Mouse (Mus musculus) MN1 (cell line): ENCODE measurements around the gene Naip2.
"Not testable (repeated sequence)": the region's sequence is repeated elsewhere in the genome, so short reads cannot be mapped to it uniquely, and the experiment has no call there.

Experiments used
- DNase-seq: peaks from one replicate; pipeline ENCODE4 v3.0.0-alpha.2; 2016; ENCODE audit warnings: low spot score

The Naip2 gene

GRCm38 (mm10) chr13:100201659-100202333, at the start of gene Naip2:
Naip2 (minus strand) TSS chr13:100202092.
- not testable (repeated sequence) for DNase-seq

DNA sequence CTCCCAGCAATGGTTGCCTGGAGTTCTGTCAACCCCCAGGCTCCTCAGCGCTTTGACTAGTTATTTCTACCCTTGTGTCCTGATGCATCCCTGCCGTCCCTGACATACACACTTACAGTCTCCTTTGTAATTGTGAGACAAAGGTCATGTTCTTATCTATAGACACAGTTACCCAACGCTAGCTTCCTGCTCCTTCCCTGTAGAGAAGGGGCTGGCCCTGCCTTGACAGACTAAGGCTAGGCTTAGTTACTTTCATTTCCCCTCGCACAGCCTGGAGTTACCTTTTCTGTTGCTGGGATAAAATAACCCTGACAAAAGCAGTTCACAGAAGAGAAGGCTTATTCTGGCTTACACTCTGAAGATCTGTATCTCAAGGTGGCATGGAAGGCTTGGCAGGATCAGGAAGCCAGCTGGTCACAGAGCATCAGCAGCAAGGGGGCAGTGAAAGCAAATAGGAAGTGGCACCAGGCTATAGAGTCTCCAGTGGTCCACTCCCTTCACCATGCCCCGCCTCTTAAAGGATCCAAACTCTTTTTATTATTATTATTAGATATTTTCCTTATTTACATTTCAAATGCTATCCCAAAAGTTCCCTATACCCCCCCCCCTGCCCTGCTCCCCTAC, 45.1 kb upstream of the Naip2 start:
- not testable (repeated sequence) for DNase-seq

DNA sequence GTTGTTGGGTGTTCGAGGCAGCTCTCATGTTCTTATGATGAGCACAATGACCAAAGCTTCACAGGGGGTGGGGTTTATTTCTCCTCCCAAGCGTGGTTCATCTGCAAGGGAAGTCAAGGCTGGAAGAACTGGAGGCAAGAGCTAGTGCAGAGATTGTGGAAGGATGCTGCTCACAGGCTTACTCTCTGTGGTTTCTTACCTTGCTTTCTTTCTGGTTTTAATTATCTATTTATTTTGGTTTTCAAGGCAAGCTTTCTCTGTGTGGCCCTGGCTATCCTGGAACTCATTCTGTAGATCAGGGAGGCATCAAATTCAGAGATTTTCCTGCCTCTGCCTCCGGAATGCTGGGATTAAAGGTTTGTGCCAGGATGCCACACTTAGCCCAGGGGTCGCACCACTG, 44.3 kb upstream of the Naip2 start, which contains the start of gene Naip5:
TSS of gene Naip5 (minus strand) at position 101 of the 400 bp plus-strand sequence.
- DNase-seq: not testable (repeated sequence)

DNA sequence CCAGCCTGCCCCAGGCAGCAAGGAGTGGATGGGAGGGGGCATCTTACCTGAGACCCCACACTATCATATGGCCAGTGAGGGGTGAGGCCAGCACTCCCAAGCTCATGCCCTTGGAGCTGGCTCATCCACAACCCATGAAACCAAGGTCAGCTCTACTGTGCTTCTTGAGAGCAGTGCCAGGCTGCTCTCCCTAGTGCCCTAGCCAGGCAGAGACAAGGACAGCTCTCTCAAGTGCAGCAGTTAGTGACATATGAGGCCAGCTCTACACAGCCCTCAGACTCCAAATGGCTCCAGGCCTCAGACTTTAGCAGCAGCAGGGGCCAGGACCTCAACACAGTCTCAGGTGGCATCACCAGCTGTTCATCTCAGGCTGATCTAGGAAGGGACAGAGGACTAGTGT, 41.8 kb upstream of the Naip2 start:
- no peak for DNase-seq

DNA sequence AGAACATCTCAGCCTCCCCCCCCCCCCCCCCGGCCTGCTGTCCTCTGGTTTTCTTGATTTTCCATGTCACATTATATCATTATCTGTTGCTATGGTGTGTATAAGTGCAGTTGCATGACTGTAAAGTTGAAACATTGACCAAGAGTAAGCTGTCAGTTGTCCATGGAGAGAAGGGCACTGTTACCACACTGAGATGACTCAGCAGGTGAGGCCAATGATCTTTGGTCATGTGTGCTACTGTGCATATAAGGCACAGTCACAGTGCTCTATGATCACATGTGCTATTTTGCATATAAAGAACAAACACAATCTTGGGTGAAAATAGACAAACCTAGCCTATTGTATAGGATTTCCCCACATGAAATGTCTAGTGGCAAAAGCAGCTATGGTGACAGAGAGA, 11.8 kb upstream of the Naip2 start:
- not testable (repeated sequence) for DNase-seq

DNA sequence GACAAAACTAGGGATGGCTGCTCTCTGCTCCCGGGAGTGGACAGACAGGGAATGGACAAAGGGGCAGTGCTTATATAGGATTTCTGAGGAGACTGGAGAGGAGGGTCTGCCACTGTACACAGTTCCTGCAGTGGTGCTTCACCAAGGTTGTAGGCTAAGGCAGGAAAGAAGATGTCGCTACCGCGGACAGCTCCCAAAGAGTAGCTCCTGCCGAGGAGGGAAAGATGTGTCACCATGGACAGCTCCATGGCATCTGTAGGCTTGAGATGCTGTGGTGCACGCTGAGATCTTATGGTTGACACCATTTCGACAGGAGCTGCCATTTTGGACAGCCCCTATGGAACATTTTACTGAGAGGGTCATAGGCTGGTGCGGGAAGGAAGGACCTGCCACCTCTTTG, 8.6 kb upstream of the Naip2 start:
- no peak for DNase-seq

DNA sequence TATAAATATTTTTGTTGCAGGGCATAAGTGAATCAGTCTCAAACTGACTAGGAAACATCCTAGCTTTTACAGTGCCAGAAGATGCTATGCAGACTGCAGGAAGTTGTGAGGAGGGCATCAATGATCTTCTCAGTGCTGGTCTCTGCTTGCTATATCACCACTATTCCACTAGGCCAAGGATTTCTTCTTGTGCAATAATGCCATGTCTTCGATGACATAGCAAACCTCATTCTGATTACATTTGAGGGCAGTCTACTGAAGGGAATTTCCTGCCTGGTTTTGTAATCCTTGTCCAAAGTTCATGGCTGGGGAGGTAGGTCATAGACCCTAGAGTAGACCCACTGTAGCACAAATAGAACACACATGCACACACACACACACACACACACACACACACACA, 1.4 kb upstream of the Naip2 start:
- no peak for DNase-seq

GRCm38 (mm10) chr13:100200778-100201177, 1.1 kb downstream of the Naip2 start:
- no peak for DNase-seq

DNA sequence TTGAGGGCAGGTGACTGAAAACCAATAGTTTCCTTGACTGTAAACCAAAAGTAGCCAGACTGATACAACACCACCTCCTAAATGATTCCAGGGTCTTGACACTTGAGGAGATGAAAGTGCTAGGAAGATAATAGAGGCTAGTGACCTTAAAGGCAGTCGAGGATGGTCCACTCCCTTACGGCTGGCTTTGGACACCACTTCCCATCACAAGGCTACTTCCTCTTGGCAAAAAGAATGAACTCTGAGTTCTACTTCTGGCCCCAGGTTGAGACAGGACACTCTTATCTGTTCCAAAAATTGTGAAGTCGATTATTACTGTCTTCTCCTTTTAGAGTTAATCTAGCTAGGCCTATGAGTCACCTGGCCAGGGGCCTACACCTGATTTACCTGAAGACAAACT, 6.5 kb downstream of the Naip2 start:
- no peak for DNase-seq

DNA sequence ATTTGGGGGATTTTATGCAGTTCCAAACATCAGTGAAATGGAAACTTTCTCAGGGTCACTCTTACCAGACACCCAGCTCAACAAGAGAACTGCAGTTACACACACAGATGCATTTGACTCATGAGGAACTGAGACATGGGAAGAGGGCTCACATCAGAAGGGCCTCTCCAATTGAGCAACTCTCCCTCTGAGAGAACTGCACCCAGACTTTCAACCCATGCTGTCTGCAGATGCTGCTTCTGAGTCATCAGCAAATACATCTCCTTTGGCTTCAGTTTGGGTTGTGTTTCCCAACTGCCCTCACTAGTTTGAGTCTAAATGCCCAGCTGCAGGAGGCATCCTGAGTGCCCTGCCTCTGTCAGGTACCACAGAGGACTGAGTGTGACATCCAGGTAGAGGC, 18.8 kb downstream of the Naip2 start:
- not testable (repeated sequence) for DNase-seq

DNA sequence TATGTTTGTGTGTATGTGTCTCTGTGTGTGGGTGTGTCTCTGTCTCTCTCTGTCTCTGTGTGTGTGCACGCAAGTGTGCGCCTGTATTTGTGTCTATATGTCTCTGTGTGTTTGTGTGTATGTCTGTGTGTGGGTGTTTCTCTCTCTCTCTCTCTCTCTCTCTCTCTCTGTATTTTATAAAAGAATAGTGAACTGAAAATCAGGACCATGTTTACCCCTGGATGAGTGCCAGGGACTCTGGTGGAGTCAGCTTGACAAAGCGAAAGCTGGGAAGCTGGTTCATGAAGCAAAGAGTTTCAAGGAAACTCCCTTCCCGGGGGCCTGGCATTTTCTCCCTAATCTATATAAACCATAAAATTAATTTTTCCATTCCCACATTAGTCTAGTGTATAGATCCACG, 27.5 kb downstream of the Naip2 start:
- peak; percentile 15 for DNase-seq

- not testable (repeated sequence) for DNase-seq
Measured at GRCm38 (mm10) chr13:100166378-100166777, 35.5 kb downstream of the Naip2 start.

GRCm38 (mm10) chr13:100162467-100162866, 39.4 kb downstream of the Naip2 start:
- DNase-seq: not testable (repeated sequence)

- DNase-seq: not testable (repeated sequence)
Measured at GRCm38 (mm10) chr13:100161171-100161870, 40.6 kb downstream of the Naip2 start.

DNA sequence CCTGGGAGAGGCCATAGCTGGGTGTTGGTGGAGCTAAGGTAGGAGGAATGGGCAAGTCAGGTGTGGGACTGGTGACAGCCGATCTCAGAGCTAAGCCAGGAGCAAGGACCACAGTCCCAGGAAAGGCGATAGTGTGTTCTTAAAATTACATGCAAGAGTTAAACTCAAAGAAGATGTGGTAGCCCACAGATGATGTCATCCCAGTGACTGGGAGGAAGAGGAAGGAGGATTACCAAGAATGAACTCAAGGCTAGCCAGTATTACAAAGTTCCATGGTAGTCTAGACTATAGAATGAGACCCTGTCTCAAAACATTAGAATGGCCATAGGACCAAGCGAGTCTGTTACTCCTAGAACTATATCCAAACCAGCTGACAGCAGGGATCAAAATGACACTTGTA, 45.3 kb downstream of the Naip2 start:
- no peak for DNase-seq

DNA sequence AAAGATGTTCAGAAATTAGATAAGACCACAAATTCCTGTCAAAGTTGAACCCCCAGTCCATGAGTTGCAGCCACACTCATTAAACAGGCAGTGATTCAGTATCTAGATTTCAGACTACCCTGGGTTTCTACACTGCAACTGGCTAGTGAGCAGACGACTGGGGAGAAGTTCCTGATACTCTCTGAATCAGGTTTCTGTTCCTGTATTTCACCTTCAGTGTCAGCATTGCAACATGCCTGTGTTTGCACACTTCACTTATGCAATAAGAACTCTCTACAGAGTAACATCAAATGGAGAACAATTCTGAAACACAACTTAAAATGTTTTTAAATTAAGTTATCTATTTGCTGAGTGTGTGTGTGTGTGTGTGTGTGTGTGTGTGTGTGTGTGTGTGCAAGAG, 49.2 kb downstream of the Naip2 start:
- no peak for DNase-seq

DNA sequence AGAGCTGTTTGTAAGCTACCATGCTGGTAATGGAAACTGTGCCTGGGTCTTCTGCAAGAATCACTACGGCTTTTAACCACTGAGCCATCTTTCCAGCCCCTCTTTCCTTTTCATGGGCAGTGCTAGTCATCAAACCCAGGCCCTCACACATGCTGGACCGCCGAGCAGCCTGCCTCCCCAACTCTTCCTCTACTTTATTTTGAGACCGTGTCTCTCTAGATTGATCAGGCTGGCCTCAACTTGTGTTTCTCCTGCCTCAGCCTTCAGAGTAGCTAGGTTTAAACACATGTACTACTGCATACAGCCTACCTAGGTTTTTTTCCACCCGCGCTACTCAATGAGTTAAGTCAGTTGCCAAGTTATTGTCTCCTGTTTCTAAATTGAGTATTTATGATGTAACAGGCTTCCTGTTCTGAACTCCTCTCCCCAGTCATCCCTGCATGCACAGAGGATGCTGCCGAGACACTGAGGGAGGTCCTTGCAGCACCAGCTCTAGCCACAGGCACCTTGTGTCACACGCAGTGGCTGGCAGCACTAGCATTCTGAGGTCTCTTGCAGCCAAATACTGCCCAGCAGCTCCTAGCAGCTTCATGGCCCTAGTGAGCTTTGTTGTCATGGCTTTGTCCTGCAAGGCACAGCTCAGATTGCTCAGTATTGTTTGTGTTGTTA, 60.1 kb downstream of the Naip2 start:
- DNase-seq: no peak

DNA sequence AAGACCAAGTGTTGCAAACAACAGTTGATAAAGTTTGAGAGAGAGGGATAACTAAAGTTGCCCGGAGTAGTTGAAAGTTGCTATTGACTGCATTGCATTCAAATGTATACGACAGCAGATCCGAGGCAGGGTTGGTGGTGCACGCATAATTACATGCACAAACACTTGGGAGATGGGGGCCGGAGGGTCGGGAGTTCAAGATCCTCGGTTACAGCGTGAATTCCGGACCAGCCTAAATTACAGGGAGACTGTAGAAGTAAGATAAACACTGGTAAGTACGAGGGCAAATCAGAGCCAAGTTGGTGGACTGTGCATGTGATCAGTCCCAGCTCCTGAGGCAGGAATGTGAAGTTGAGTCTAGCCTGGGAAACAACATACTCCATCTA, 76.6 kb downstream of the Naip2 start:
- no peak for DNase-seq

- peak; percentile 97 for DNase-seq
Measured at GRCm38 (mm10) chr13:100124423-100125257, 77.3 kb downstream of the Naip2 start, which contains the start of gene Smn1. Smn1 (plus strand) TSS chr13:100124852.

- DNase-seq: no peak
Measured at GRCm38 (mm10) chr13:100123970-100124369, 77.9 kb downstream of the Naip2 start.

DNA sequence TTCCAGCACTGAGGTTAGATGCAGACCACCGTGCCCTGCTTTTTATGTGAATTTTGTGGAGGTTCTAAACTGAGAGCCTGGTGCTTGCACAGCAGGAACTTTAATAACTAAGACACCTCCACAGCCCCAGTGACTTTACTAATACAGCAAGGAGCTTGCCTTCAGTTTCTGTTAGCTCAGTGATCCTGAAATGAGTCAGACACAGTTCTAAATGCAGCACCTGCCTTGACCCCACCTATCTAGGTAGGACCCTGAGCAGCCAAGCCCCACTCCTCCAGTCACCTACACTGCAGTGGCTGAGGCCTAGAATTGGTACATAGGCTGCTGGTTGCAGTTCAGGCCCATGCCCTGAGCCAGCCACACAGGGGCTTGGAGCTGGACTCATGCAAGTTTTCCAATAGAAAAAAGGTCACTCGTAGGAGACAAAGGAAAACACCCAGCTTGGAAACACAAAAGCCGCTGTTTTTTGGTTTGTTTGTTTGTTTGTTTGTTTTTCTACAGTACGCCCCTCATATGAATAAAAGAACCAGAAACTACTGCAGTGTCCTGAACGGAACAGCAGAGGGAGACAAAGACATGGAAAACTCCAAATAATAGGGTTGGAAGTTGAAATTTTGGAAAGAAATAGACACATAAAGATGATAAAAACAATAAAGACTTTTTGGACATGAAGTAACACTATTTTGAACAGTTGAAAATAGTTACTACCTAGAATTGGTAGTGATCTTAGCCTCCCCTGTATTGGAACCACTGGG, 89.5 kb downstream of the Naip2 start:
- peak; percentile 51 for DNase-seq
